Mouse (Mus musculus): ENCODE results near the gene Rps24. TPM values are rescaled to one million over a fixed set of nuclear protein-coding genes. Genes with fewer than 3 reads are reported as not detected.
"Not testable (repeated sequence)": the region's sequence is repeated elsewhere in the genome, so short reads cannot be mapped to it uniquely, and the experiment has no call there.

Rps24 gene
- total RNA-seq (2021) = 100 to 1,000 TPM; 883 to 959 TPM
- long read RNA-seq, experiment 1, partial matches to known transcripts = 45 of 153 reads
- long read RNA-seq, experiment 1, other reads (novel, unspliced or antisense) = 105 of 153 reads
- long read RNA-seq, experiment 2, full-length matches to known transcripts = 7 of 155 reads
- long read RNA-seq, experiment 2, partial matches to known transcripts = 57 of 155 reads
- long read RNA-seq, experiment 2, other reads (novel, unspliced or antisense) = 91 of 155 reads

DNA sequence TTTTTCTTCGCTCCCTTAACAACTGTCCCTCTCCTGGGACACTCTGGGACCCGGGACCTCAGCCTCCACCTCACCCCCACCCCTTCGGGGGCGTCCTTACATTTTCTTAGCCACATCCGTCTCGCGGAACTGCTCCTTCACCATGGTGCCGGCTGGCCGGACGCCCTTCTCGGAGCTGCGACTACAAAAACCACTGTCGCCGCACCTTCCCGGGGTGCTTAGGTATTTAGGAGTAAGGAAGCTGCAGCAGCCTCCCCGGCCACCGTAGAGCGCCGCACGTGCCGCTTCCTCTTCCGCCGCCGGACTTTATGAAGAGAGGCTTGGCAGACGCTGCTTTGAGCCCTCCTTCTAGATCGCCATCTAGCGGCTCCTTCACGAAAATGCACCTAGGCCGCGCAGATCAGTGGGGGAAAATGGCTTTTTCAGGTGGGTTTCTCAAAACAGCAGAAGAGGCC is at the start of gene Rps24, which contains the start of gene Polr3a:
Gene Rps24, plus strand, starts transcription at position 353 of the 455 bp plus-strand sequence.
Gene Polr3a, minus strand, starts transcription at position 286 of the 455 bp plus-strand sequence.
- DNase-seq = peak; percentile 90
- intact Hi-C loops (cut with DNase I; ENCODE audit: low total_unique reads) = no loop called here

- DNase-seq = not testable (repeated sequence)
- intact Hi-C loops (cut with DNase I; ENCODE audit: low total_unique reads) = loop anchor here (5.0 kb wide), 1 partner anchor 56 kb away; no protein-coding TSS in a partner anchor
Measured at GRCm38 (mm10) chr14:24443529-24443928, 43.4 kb upstream of the Rps24 start.

GRCm38 (mm10) chr14:24458191-24458590 is 28.7 kb upstream of the Rps24 start:
- intact Hi-C loops (cut with DNase I; ENCODE audit: low total_unique reads) = no loop called here
- no peak for DNase-seq

DNA sequence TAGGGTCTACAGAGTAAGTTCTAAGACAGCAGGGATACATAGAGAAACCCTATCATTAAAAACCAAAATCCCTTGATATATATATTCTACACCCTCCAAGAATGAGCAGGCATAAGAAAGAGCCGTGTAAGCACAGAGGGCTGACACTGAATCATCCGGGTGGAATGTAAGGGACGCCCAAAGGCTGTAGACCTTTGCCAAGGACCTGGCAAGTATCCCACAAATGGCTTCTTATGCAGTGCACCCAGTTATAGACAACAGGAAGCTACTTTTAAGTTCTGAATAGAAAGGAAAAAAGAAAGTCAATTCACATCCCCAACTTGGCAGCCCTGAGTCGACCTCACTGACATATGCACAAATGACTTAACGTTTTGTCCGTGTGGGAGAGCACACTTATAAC is 18.1 kb upstream of the Rps24 start:
- DNase-seq = no peak
- intact Hi-C loops (cut with DNase I; ENCODE audit: low total_unique reads) = no loop called here

DNA sequence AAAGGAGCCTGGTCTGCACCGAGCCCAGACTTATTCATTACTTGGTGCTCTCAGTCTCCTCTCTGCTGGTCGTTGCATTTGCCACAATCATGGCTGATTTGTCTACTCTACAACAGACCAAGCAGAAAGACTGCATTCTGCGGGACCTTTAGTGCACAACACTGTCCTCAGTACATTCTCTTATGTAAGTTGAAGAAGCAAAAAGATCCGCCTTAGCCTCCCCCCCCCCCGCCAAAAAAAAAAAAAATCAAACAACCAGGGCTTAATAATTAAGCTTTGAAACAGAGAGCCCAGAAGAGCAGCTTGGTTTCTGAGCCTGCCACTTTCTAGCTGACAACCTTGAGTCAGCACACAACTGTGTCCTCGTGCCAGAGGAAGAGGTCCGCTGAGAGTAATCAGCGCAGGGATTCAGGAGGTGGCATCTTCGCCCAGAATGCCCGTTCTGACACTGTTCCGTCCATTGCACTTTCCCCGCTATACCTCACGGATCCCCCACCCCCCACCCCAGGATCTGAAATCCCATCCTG is 621 bp upstream of the Rps24 start:
- intact Hi-C loops (cut with DNase I; ENCODE audit: low total_unique reads) = no loop called here
- DNase-seq = no peak

GRCm38 (mm10) chr14:24489772-24490171 is 2.8 kb downstream of the Rps24 start:
- DNase-seq; intact Hi-C loops (cut with DNase I; ENCODE audit: low total_unique reads): not testable (repeated sequence)

- intact Hi-C loops (cut with DNase I; ENCODE audit: low total_unique reads) = no loop called here
- peak; percentile 97 for DNase-seq
Measured at GRCm38 (mm10) chr14:24490468-24491265, 3.7 kb downstream of the Rps24 start.

GRCm38 (mm10) chr14:24491266-24491981 is 4.5 kb downstream of the Rps24 start:
- DNase-seq = no peak
- intact Hi-C loops (cut with DNase I; ENCODE audit: low total_unique reads) = no loop called here

DNA sequence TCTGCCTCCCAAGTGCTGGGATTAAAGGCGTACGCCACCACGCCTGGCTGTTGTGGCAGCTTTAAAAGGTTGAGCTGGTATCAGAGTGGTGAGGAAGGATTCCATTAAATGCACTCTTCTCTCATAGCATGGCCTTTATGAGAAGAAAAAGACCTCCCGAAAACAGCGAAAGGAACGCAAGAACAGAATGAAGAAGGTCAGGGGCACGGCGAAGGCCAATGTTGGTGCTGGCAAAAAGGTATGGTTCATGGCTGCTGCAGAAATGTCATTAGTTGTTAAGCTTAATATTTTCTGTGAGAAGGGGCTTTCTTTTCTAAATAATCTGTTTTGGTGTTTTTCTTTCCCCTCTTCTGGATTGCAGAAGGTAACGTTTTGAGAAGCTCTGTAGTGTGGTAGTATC is 6.3 kb downstream of the Rps24 start:
- DNase-seq = no peak
- intact Hi-C loops (cut with DNase I; ENCODE audit: low total_unique reads) = no loop called here

- intact Hi-C loops (cut with DNase I; ENCODE audit: low total_unique reads) = no loop called here
- DNase-seq = peak; percentile 46
Measured at GRCm38 (mm10) chr14:24496507-24496906, 9.6 kb downstream of the Rps24 start.

DNA sequence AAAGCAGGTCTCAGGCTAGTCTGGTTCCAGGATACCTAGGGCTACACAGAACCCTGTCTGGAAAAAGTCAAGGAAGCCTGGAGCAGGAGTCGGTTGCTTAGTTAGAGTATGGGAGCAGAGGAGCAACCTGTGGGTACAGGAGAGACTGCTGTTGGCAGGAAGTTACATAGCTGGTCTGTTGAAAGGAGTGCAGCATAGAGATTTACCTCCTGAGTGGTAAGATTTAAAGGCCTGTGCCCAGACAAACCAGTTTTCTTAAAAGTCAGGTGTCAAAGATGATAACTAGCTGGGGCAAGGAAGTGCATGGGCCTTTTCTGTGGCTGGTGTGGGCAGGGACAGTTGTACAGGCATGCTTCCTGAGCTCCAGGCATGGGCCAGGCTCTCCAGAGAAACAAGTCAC is 10.5 kb downstream of the Rps24 start:
- intact Hi-C loops (cut with DNase I; ENCODE audit: low total_unique reads) = no loop called here
- no peak for DNase-seq

DNA sequence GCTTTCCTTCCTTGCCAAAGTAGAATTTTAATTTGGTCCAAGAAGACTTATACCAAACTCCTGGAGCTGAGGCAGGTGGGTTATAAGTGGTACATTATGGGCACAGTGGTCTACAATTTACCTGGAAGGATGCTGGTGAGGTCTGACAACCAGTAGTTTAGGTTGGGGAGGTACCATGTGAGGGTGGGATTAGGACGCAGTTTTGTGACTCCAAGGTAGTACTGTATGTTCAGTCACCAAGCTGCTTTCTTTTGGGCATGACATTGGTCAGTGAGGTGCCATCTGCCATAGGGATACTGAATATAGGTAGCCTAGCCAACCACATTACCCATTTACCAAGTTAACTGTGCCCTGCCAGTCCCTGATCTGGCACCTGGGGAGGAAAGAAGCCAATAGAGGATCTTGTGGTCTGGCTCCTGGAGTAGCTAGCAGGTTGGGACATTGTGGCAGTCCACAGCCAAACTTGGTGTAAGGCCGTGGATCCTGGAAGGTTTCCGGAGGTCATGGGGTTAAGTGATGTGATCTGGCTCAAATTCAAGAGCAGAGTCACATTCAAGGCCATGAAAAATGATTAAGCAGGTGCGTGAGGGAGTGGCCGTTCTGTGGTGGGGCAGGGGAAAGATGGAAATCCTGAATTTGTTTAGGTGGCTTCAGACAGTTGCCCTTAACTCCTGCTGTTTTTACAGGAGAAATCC is 11.8 kb downstream of the Rps24 start:
- intact Hi-C loops (cut with DNase I; ENCODE audit: low total_unique reads) = no loop called here
- no peak for DNase-seq

- intact Hi-C loops (cut with DNase I; ENCODE audit: low total_unique reads) = no loop called here
Measured at GRCm38 (mm10) chr14:24499478-24499877, 12.6 kb downstream of the Rps24 start.

GRCm38 (mm10) chr14:24500091-24500844 is 13.3 kb downstream of the Rps24 start:
- DNase-seq = peak; percentile 83
- intact Hi-C loops (cut with DNase I; ENCODE audit: low total_unique reads) = loop anchor here (10.0 kb wide), 1 partner anchor 525 kb away; no protein-coding TSS in a partner anchor

More at GRCm38 (mm10) chr14:24499478-24499877, 12.6 kb downstream of the Rps24 start:
- no peak for DNase-seq

GRCm38 (mm10) chr14:24500845-24501186 is 13.9 kb downstream of the Rps24 start:
- intact Hi-C loops (cut with DNase I; ENCODE audit: low total_unique reads) = loop anchor here (10.0 kb wide), 1 partner anchor 524 kb away; no protein-coding TSS in a partner anchor

GRCm38 (mm10) chr14:24501256-24501655 is 14.3 kb downstream of the Rps24 start:
- DNase-seq = no peak
- intact Hi-C loops (cut with DNase I; ENCODE audit: low total_unique reads) = loop anchor here (10.0 kb wide), 1 partner anchor 524 kb away; no protein-coding TSS in a partner anchor

More at GRCm38 (mm10) chr14:24500845-24501186, 13.9 kb downstream of the Rps24 start:
- no peak for DNase-seq

DNA sequence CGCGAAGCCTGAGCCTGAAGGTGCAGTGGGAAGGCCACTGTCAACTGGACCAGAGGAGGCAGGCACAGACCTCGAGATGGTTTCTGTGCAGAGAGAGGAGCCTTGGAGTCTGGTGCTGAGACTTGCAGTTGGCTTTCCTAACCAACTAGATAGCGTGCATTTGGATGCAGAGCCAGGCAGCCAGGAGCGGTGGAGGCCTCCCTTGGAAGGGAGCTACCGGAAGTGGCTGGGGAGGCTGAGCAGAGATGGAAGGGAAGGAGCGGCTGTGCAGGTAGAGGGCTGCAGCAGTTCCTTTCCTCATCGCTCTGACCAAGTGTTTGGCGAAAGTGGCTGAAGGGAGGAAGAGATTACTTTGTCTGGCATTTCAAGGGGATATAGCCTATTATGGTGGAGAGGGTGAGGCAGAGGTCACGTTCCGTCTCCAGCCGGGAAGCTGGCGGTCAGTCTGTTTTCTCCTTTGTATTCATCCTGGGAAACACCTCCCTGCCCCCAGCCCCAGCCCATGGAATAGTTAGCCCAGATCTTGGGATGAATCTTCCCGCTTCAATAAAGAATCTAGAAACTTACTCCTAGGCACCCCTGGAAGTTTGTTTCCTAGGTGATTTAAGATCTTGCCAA is 20.6 kb downstream of the Rps24 start:
- no peak for DNase-seq
- intact Hi-C loops (cut with DNase I; ENCODE audit: low total_unique reads) = loop anchor here (5.0 to 10.0 kb wide), 2 partner anchors 80 to 517 kb away; no protein-coding TSS in a partner anchor

Data from gastrocnemius, postnatal 14 days (tissue).